Mouse (Mus musculus): Measurements from ENCODE around the gene Lsm10.

GRCm38 (mm10) chr4:126108061-126108740 lies 11.8 kb downstream of the Lsm10 start:
- TF ChIP-seq EP300 (IDR thresholded peaks at IDR 0.05; ENCODE audit: low read depth) (no peak), CTCF (IDR thresholded peaks at IDR 0.05; ENCODE audit: low read depth) (no peak)
